Mouse (Mus musculus) testis, adult 2 months (tissue): ENCODE measurements around the gene Megf11. TPM values are rescaled to one million over a fixed set of nuclear protein-coding genes. Genes with fewer than 3 reads are reported as not detected.

Source experiments
- H3K27ac ChIP-seq: fragments of 200-500 bp; 2 replicates; pipeline ENCODE4 v1.5.1; 2012; ENCODE audit warnings: low read depth, low read length; ENCODE audit not compliant: control insufficient read depth, insufficient read depth
- H3K27me3 ChIP-seq: fragments of 200-500 bp; 2 replicates; pipeline ENCODE4 v1.6.1; 2012; ENCODE audit warnings: mild to moderate bottlenecking, low read length, moderate library complexity; ENCODE audit not compliant: control insufficient read depth, insufficient read depth
- H3K36me3 ChIP-seq: fragments of 200-500 bp; 2 replicates; pipeline ENCODE4 v1.6.1; 2012; ENCODE audit warnings: mild to moderate bottlenecking, low read length; ENCODE audit not compliant: control insufficient read depth, insufficient read depth
- H3K4me1 ChIP-seq: fragments of 200-500 bp; 2 replicates; pipeline ENCODE4 v1.6.1; 2012; ENCODE audit warnings: low read length; ENCODE audit not compliant: control insufficient read depth, insufficient read depth
- H3K4me3 ChIP-seq: fragments of 200-500 bp; 2 replicates; pipeline ENCODE4 v1.5.1; 2012; ENCODE audit warnings: low read depth, mild to moderate bottlenecking, low read length, moderate library complexity, mixed read lengths; ENCODE audit not compliant: control insufficient read depth
- CTCF ChIP-seq: fragments of 200-500 bp; IDR thresholded peaks from 2 replicates; pipeline ENCODE4 v1.5.1; 2012; ENCODE audit warnings: low read depth, mild to moderate bottlenecking, inconsistent platforms, low read length, moderate library complexity; ENCODE audit not compliant: control insufficient read depth, insufficient read depth, insufficient replicate concordance
- POLR2A ChIP-seq: fragments of 200-500 bp; IDR thresholded peaks from 2 replicates; pipeline ENCODE4 v1.6.1; 2012; ENCODE audit warnings: low read depth, mild to moderate bottlenecking, inconsistent platforms, low read length, moderate library complexity; ENCODE audit not compliant: control insufficient read depth
- polyA plus RNA-seq: library from polyadenylated mRNA; depleted of rRNA; stranded (reverse); fragments of >200 nt; gene quantifications from 2 replicates; pipeline ENCODE4 v1.2.3, GENCODE M21; 2012; rRNA removed

Megf11 gene
- polyA plus RNA-seq, 1 experiment: 0.30 TPM

DNA sequence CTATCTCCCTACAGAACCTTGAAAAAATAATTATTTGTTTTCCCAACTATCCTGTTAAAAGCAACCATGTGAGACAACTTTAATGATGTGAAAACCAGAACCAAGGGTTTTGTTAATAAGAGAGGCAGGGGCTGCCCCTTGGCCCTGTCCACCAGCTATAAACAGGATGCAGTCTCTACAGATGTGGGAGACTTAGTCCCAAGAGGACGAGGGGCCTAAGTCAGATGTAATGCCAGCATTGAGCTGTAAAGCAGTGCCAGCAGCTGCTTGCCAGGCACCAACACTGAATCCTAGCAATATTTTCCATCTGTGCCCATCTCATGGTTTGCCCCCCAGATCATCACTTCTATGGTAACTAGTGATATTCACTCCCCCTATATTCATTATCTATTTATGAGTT is 357.0 kb downstream of the Megf11 start:
- Histone ChIP-seq H3K4me3 (no peak overlapping the region), H3K4me1 (no peaks in the 10 kb centered on the region), H3K36me3 (no peaks in the 10 kb centered on the region), H3K27me3 (no peaks in the 10 kb centered on the region), H3K27ac (no peak overlapping the region)
- no peak for TF ChIP-seq POLR2A

DNA sequence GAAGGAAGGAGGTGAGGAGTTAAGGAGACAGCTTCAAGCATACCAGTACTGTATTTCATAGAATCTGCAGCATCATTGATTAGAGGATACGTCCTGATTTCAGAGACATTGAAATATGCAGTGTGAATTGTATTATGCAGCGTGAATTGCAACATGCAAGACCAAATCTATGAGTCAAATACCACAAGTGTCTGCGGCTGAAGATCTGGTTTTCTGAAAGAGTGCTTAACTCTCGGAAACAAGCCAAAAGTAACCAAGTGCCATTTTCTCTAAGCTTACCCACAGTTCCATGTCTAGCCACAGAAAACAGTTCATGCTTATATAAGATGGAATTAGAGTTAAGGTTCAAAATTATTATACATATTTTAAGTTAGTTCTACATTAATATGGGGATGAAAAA is 362.3 kb downstream of the Megf11 start:
- Histone ChIP-seq H3K4me1 (no peaks in the 10 kb centered on the region), H3K4me3 (no peak overlapping the region), H3K27ac (no peak overlapping the region)

DNA sequence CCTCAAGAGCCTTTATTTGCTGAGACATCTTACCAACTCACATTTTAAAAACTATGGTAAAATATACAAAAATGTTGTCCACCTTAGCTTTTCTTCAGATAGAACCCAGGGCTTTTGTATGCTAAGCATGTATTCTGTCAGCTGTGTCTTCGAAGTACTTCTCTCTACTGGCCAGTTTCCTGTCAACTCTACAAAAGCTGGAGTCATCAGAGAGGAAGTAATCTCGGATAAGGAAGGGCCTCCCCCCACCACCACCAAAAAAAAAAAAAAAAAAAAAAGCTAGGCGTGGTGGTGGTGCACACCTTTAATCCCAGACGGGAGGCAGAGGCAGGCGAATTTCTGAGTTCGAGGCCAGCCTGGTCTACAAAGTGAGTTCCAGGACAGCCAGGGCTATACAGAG is 363.9 kb downstream of the Megf11 start:
- TF ChIP-seq CTCF: no peak
- TF ChIP-seq POLR2A: no peak
- no peaks in the 10 kb centered on the region for H3K36me3 ChIP-seq
- H3K27ac ChIP-seq: no peak overlapping the region
- H3K4me3 ChIP-seq: no peak overlapping the region
- H3K27me3 ChIP-seq: no peaks in the 10 kb centered on the region
- no peaks in the 10 kb centered on the region for H3K4me1 ChIP-seq

More for the DNA sequence above, 362.3 kb downstream of the Megf11 start:
- Histone ChIP-seq H3K27me3 (no peaks in the 10 kb centered on the region), H3K36me3 (no peaks in the 10 kb centered on the region)
- TF ChIP-seq CTCF (no peak), POLR2A (no peak)

DNA sequence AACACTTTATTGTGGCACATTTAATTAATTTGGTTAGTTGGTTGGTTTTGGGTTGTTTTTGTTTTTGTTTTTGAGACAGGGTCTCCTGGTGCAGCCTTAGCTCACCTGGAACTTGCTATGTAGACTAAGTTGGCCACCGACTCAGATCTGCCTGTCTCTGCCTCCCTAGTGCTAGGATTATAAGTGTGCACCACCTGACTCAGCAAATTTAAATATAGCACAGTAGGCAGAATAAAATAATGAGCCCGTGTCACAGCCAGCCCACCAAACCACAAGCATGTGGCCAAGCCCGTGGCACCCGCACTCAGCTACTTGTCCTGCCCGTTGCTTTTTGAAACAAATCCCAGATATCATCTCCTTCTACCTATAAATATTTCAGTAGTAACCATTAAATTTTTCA is 367.1 kb downstream of the Megf11 start:
- Histone ChIP-seq H3K4me1 (no peaks in the 10 kb centered on the region), H3K36me3 (no peaks in the 10 kb centered on the region), H3K4me3 (no peak overlapping the region), H3K27ac (no peak overlapping the region), H3K27me3 (no peaks in the 10 kb centered on the region)
- no peak for TF ChIP-seq CTCF
- no peak for TF ChIP-seq POLR2A

DNA sequence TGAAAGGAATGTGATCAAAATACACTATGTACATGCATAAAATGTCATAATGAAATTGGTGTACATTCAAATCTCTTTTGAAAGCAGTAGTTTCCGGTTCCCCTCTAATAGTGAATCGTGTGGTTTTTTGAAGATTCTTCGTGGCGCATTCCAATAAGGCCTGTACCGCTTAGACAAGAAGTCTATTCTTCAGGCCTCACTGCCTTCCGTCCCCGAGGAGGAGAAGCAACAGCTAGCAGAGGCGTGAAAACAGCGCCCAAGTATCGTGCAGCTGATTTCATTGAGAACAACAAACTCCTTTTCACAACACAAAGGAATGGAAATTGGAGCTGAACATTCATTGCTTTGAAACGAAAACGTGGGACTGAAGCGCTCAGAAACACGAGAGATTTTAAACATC is 372.6 kb downstream of the Megf11 start:
- Histone ChIP-seq H3K27ac (no peak overlapping the region), H3K27me3 (no peaks in the 10 kb centered on the region), H3K4me3 (no peak overlapping the region), H3K36me3 (no peaks in the 10 kb centered on the region), H3K4me1 (no peaks in the 10 kb centered on the region)
- TF ChIP-seq POLR2A (no peak), CTCF (no peak)

Other genes starting within 250 kb of the Megf11 start
- 27.0 and 33.6 TPM in 2 replicates for gene Zwilch, start 212.5 kb upstream of the Megf11 start, polyA plus RNA-seq
- gene Rpl4, start 212.3 kb upstream of the Megf11 start, polyA plus RNA-seq: 181 and 213 TPM in 2 replicates
- 12.8 and 14.1 TPM in 2 replicates for gene Snapc5, start 206.4 kb upstream of the Megf11 start, polyA plus RNA-seq
- 0.72 and 0.89 TPM in 2 replicates for gene Uchl4, start 150.4 kb upstream of the Megf11 start, polyA plus RNA-seq
- gene Map2k1, start 132.0 kb upstream of the Megf11 start, polyA plus RNA-seq: 5.5 and 5.8 TPM in 2 replicates
- 22.1 and 26.3 TPM in 2 replicates for gene Tipin, start 104.0 kb upstream of the Megf11 start, polyA plus RNA-seq
- gene Dis3l, start 44.3 kb upstream of the Megf11 start, polyA plus RNA-seq: 94.9 and 99.3 TPM in 2 replicates